Mouse (Mus musculus) bone marrow macrophage, adult 2 months (primary cell): ENCODE measurements at regions not wholly inside any gene's neighbourhood (a gene's known extent, or its start where the extent isn't known, plus 50 kb on each side); places are given as distances from the start of the nearest gene placed in this dataset.
"Not testable (repeated sequence)": the region's sequence is repeated elsewhere in the genome, so short reads cannot be mapped to it uniquely, and the experiment has no call there.

Experiments used
- H3K27ac ChIP-seq: 2 replicates; pipeline ENCODE4 v1.5.1; 2012; ENCODE audit warnings: low read depth, low read length; ENCODE audit not compliant: insufficient read depth
- H3K4me1 ChIP-seq: 2 replicates; pipeline ENCODE4 v1.6.1; 2012; ENCODE audit warnings: low read length; ENCODE audit not compliant: control insufficient read depth, insufficient read depth
- H3K4me3 ChIP-seq: 2 replicates; pipeline ENCODE4 v1.5.1; 2012; ENCODE audit warnings: mild to moderate bottlenecking, low read length, moderate library complexity; ENCODE audit not compliant: insufficient read depth
- CTCF ChIP-seq: IDR thresholded peaks from 2 replicates; pipeline ENCODE4 v1.5.1; 2012; ENCODE audit warnings: low read depth, mild to moderate bottlenecking, low read length, moderate library complexity
- POLR2A ChIP-seq: IDR thresholded peaks from 2 replicates; pipeline ENCODE4 v1.6.1; 2012; ENCODE audit warnings: mild to moderate bottlenecking, low read depth, low read length, borderline replicate concordance

GRCm38 (mm10) chr16:20820939-20821338 lies 86.6 kb upstream of the Thpo start:
- H3K4me3 ChIP-seq = no peak overlapping the region
- H3K4me1 ChIP-seq = no peaks in the 10 kb centered on the region
- TF ChIP-seq CTCF (no peak), POLR2A (no peak)
- no peak overlapping the region for H3K27ac ChIP-seq

DNA sequence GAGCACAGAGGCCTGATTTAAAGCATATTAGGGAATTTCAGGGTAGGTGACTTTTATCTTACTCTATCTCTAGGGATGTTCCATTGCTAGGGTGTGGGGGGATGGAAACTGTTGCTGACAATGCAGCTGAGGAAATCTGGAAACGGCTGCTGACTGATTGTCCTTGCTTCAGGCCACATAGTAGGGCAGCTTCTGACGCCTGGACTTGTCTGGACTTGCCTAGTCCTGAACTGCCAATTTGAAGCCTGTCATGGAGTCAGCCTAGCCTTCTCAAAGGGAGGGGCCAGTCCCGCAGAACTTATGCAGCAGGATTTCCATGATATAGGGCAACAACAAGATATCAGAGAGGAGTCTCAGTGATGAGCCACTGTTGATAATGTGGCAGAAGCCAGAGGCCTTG lies 85.3 kb upstream of the Thpo start:
- H3K27ac ChIP-seq = no peak overlapping the region
- no peaks in the 10 kb centered on the region for H3K4me1 ChIP-seq
- H3K4me3 ChIP-seq = no peak overlapping the region
- TF ChIP-seq POLR2A = no peak
- TF ChIP-seq CTCF = no peak

DNA sequence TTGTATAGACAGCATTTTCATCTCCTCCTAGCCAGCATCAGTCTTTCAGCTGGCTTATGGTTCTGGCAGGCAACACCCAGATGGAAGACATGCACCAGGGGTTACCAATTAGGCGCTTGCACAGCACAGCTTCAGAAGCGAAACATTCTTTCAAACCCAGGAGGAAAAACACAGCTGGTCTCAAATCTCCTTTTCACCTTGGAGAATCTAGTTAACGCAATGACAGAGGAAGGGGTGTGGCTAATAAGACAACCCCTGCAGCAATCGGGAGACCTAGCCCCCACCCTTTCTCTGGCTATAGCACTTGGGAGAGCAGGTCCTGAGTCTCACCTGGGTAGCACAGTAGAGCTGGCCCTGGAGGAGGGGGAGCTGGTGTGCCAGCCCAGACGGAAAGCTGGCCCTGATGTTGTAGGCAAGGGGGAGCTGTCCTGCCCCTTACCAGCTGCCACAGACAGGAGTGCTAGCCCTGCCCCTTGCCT lies 84.4 kb upstream of the Thpo start:
- H3K27ac ChIP-seq = no peak overlapping the region
- H3K4me1 ChIP-seq = no peaks in the 10 kb centered on the region
- no peak overlapping the region for H3K4me3 ChIP-seq
- no peak for TF ChIP-seq CTCF

DNA sequence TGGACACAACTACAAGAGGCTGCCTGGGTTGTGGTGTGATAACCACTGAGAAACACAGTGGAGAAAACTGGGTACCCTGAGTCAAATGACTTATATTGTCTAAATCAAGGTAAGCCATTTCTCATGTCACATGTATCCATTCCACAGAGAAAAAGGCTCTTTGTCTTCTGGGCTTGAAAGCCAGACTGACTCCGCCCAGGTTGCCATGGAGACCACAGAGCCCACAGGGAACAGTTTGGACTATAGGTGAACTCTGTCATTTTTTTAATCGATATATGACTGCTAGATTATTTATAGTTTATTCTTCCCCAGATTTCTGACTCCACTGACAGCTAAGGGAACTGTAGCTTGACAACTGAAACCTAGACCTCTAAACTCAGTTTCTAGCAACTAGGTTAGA lies 80.7 kb upstream of the Thpo start:
- no peak overlapping the region for H3K27ac ChIP-seq
- H3K4me3 ChIP-seq = no peak overlapping the region
- H3K4me1 ChIP-seq = no peaks in the 10 kb centered on the region
- TF ChIP-seq POLR2A (no peak), CTCF (no peak)

DNA sequence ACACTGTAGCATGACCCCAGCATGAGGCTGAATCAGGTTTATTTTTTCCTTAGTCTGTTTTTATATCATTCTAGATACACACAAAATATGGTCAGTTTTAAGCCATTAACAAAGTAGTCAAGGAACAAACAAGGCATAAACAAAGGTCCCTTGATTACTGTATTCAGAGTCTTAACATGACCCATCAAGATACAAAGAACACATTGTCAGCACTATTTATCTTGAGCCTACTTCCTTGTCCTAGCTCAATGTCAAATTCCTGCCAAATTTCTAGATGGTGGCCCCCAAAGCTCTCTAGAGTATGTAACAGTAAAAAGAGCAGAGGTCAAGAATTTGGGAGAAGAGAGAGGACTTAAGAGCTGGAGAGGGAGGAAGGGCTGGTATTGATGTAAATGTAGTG lies 79.9 kb upstream of the Thpo start:
- Histone ChIP-seq H3K4me1 (no peaks in the 10 kb centered on the region), H3K4me3 (no peak overlapping the region), H3K27ac (no peak overlapping the region)
- no peak for TF ChIP-seq CTCF

- H3K27ac ChIP-seq = not testable (repeated sequence)
Observed at GRCm38 (mm10) chr16:20812025-20812424, 77.7 kb upstream of the Thpo start.

DNA sequence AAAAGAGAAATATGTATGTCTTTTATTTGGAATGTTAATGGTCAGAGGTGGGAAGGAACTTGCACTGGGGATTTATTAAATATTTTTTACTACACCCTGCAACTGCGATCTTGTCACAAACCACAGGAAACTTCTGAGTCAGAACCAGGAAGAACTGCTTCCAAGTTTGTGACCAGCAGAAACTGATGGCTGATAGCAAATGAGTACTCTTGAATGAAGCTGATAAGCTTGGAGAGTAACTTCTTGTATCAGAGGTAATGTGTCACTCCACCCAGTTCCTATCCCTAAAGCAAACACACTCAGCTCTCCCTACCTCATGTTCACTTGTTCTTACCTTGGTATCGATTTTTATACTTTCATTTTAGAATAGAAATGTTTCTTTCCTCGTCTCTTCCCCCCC lies 76.0 kb upstream of the Thpo start:
- H3K27ac ChIP-seq = no peak overlapping the region
- H3K4me1 ChIP-seq = no peaks in the 10 kb centered on the region
- TF ChIP-seq POLR2A = no peak
- TF ChIP-seq CTCF = no peak
- H3K4me3 ChIP-seq = no peak overlapping the region

More at GRCm38 (mm10) chr16:20812025-20812424, 77.7 kb upstream of the Thpo start:
- H3K4me1 ChIP-seq, H3K4me3 ChIP-seq: not testable (repeated sequence)

- no peak for TF ChIP-seq CTCF
- TF ChIP-seq POLR2A = no peak
- H3K4me1 ChIP-seq = no peaks in the 10 kb centered on the region
- H3K27ac ChIP-seq = no peak overlapping the region
- H3K4me3 ChIP-seq = no peak overlapping the region
Observed at GRCm38 (mm10) chr16:20808263-20808662, 74.0 kb upstream of the Thpo start.

DNA sequence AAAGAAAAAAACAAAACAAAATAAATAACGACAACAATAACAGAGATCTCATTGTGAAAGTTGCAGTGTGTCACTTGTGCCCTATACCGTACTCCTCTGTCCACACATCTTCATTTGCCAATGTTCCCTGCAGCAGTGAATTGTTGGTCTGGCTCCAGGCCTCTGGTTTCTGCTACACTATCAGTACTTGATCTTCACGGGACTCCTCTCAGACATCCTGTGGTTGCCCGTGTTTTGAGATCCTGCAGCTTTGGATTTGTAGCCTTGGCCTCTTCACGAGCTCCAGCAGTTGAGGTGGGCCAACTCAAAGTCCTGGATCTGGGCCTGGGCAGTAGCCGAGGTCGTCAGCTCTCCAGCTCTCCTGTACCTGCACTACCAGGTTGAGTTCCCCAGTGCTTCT lies 72.4 kb upstream of the Thpo start:
- Histone ChIP-seq H3K4me1 (peaks cover 2% of the 10 kb centered on the region; the same call in 1 of the 2 replicates), H3K4me3 (no peak overlapping the region), H3K27ac (no peak overlapping the region)
- TF ChIP-seq CTCF (no peak), POLR2A (no peak)

- TF ChIP-seq CTCF (no peak), POLR2A (no peak)
- Histone ChIP-seq H3K4me1 (peaks cover 2% of the 10 kb centered on the region; the same call in 1 of the 2 replicates), H3K4me3 (no peak overlapping the region), H3K27ac (no peak overlapping the region)
Observed at GRCm38 (mm10) chr16:20805793-20806192, 71.5 kb upstream of the Thpo start.

DNA sequence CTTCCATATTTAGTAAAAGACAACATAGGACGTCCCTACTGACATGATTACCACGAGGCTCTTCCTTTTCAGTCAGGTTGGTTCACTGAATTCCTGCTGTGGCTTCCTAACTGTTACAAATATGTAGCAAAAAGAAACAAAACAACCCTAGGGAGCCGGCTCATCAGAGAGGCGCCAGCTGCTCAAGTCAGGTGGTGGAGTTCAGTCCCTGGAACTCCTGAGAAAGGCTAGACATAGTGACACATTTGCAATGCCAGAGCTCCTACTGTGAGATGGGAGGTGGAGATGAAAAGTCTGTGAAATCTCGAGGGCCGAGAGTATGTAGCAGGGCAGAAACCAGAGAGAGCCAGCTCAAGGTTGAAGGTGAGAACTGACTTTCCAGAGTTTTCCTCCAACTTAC lies 70.8 kb upstream of the Thpo start:
- TF ChIP-seq CTCF (no peak), POLR2A (no peak)
- peaks cover 2% of the 10 kb centered on the region; the same call in 1 of the 2 replicates for H3K4me1 ChIP-seq
- no peak overlapping the region for H3K27ac ChIP-seq
- H3K4me3 ChIP-seq = no peak overlapping the region

DNA sequence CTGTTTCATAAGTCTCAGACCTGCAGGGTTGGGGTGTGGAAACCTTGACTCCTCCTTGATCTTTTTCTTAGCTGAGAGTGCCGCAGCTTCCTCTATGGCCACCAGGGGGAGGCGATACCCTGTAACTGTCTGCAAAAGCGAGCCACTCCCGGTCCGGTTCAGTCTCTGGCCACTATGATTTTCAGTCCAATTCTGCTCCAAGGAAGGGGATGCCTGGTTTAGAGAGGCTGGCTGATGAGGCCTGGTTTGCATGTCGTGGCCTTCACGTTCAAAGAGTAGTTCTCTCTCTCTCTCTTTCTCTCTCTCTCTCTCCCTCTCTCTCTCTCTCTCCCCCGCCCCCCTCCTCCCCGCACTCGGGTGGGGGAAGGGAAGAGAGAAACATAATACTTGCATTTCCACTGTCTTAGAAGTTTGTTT lies 70.3 kb upstream of the Thpo start:
- no peak overlapping the region for H3K27ac ChIP-seq
- H3K4me1 ChIP-seq = peaks cover 2% of the 10 kb centered on the region; the same call in 1 of the 2 replicates
- peak overlapping the region; percentile 14; the same call in 1 of the 2 replicates for H3K4me3 ChIP-seq
- TF ChIP-seq POLR2A (no peak), CTCF (peak; percentile 69)
